Mouse (Mus musculus) adrenal gland, adult 2 months (tissue): ENCODE data around the gene Gm21704. TPM values are rescaled to one million over a fixed set of nuclear protein-coding genes. Genes with fewer than 3 reads are reported as not detected.
"Not testable (repeated sequence)": the region's sequence is repeated elsewhere in the genome, so short reads cannot be mapped to it uniquely, and the experiment has no call there.

Experiments used
- DNase-seq: peaks from one replicate; pipeline ENCODE4 v3.0.0; 2021
- long read RNA-seq: library from polyadenylated mRNA; stranded (forward); transcript quantifications from one replicate; pipeline ENCODE4 v2.0.0, GENCODE M21; 2021
- polyA plus RNA-seq: library from polyadenylated mRNA; depleted of rRNA; stranded (reverse); fragments of >200 nt; gene quantifications from 2 replicates; pipeline ENCODE4 v1.2.3, GENCODE M21; 2012; rRNA removed
- total RNA-seq, 2 experiments: library from RNA; stranded (reverse); gene quantifications; 2 replicates each; pipeline ENCODE4 v1.2.3; 2021

Gene Gm21704
- not detected for total RNA-seq
- polyA plus RNA-seq: not detected in 2 replicates
- long read RNA-seq: 0 reads

- DNase-seq: not testable (repeated sequence)
Measured at GRCm38 (mm10) chrY:3410067-3410466, at the start of gene Gm21704, which contains the start of gene Gm21708. Gm21704 (minus strand) TSS chrY:3410167. Gm21708 (minus strand) TSS chrY:3410167.

DNA sequence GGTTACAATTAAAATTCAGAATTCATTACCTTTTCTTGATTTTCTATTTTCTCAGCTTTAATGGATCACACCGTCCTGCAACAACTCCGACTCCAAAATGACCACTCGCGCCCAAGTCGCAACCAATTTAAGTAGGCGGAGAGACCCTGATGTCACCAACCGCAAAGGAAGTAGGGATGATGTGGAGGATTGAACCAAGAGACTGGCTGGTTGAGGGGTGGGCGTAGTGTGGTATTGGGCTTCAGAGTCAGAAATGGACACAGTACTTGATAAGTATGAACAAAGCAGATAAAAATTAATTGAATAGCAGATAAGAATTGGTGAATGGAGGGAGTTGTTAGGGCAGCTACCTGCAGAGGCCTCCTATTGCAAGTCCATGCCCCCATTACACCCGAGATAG is 64.7 kb downstream of the Gm21704 start, which contains the start of gene Gm21693:
TSS of gene Gm21693 (minus strand) at position 101 of the 400 bp plus-strand sequence.
- not testable (repeated sequence) for DNase-seq

- DNase-seq: not testable (repeated sequence)
Measured at GRCm38 (mm10) chrY:3340661-3341060, 69.3 kb downstream of the Gm21704 start.

Other genes starting within 250 kb of the Gm21704 start
- not detected for gene Gm21677, start 103.7 kb downstream of the Gm21704 start, total RNA-seq
- not detected in 2 replicates for gene Gm21677, start 103.7 kb downstream of the Gm21704 start, polyA plus RNA-seq
- not detected for gene Gm21693, start 64.8 kb downstream of the Gm21704 start, total RNA-seq
- not detected in 2 replicates for gene Gm21693, start 64.8 kb downstream of the Gm21704 start, polyA plus RNA-seq
- not detected for gene Gm21708, start within 50 bp of the Gm21704 start, total RNA-seq
- not detected in 2 replicates for gene Gm21708, start within 50 bp of the Gm21704 start, polyA plus RNA-seq